Mouse (Mus musculus): ENCODE data around the gene Ube2g1. TPM values are rescaled to one million over a fixed set of nuclear protein-coding genes. Genes with fewer than 3 reads are reported as not detected.
A peak's percentile ranks its signal among the peaks of the same experiment; 100 is the strongest.

Ube2g1 gene
- 48.5 and 52.2 TPM in 2 replicates for polyA plus RNA-seq (2012; rRNA removed)

DNA sequence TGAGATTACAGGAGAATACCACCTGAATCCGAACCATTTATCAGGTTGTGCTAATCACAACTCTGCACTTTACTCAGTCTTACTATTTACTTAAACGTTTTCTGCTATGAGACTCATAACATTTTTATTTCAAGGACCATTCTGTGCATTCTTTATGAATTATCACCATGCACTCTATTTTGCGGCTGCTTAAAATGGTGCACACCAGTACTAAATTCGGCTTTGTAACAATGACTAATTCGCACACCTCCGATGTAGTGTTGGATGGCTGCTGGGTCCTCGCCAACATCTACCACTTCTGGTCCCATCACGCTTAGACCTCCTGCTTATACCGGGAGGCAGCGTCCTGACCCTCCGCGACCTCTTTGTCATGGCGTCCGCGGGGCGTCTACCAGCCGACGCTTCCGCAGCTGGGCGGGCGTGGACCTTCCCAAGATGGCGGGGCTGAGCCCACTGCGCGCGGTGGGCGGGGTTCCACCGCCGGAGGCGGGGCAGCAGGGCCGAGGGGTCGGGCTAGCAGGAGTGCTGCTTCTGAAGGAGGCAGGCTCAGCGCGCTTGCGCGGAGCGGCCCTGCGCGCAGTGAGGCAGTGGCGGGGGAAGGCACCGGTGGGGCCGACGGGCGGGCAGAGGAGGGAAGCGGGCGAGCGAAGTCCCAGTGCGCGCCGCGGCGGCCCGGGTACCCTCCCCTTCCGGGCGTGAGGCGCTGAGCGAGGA lies at the start of gene Ube2g1:
TSS of gene Ube2g1 (plus strand) at position 590 of the 714 bp plus-strand sequence.
- TF ChIP-seq CTCF (IDR thresholded peaks at IDR 0.05; ENCODE audit: borderline replicate concordance, extremely low read depth, insufficient read depth, insufficient read length) (no peak), POLR2A (IDR thresholded peaks at IDR 0.05; ENCODE audit: borderline replicate concordance, extremely low read depth, insufficient read depth, insufficient read length, poor library complexity, severe bottlenecking) (peak; percentile 98)
- peak; percentile 99 for DNase-seq (ENCODE audit: low read depth)

DNA sequence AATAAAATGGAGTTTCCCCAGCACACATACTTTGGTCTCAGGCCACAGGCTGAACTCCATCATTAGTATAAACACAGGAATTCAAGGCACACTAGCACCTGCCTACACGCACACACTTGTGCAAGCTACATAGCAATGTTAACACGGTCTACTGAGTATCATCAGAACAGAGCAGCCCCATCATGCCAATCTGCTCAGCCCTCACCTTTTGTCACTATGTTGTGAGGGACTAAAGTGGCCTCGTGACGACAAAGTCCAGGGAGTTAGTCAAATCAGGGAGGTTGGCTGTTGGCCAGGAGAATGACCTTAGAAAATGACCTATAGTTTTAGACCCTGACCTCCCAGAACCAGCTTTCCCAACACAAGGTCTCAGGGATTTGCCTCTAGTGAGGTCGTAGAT lies 48.9 kb upstream of the Ube2g1 start:
- DNase-seq (ENCODE audit: low read depth), result no peak
- no peak for TF ChIP-seq POLR2A (IDR thresholded peaks at IDR 0.05; ENCODE audit: borderline replicate concordance, extremely low read depth, insufficient read depth, insufficient read length, poor library complexity, severe bottlenecking)
- TF ChIP-seq CTCF (IDR thresholded peaks at IDR 0.05; ENCODE audit: borderline replicate concordance, extremely low read depth, insufficient read depth, insufficient read length), result no peak

DNA sequence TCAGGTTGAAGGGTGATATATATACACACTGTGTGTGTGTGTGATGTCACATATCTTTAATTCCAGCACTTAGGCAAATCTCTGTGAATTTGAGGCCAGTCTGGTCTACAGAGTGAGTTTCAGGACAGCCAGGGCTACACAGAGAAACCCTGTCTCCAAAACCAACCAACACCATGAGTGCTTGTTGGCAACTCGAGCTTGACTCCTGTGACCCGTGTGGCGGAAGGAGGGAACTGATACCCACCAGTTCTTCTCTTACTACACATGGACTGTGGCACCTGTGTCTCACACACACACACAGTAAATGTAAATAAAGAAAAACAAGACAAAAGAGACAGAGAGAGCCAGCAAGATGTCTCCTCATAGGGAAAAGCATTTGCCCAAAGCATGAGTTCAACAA lies 46.4 kb upstream of the Ube2g1 start:
- TF ChIP-seq CTCF (IDR thresholded peaks at IDR 0.05; ENCODE audit: borderline replicate concordance, extremely low read depth, insufficient read depth, insufficient read length), result no peak
- TF ChIP-seq POLR2A (IDR thresholded peaks at IDR 0.05; ENCODE audit: borderline replicate concordance, extremely low read depth, insufficient read depth, insufficient read length, poor library complexity, severe bottlenecking), result no peak
- no peak for DNase-seq (ENCODE audit: low read depth)

DNA sequence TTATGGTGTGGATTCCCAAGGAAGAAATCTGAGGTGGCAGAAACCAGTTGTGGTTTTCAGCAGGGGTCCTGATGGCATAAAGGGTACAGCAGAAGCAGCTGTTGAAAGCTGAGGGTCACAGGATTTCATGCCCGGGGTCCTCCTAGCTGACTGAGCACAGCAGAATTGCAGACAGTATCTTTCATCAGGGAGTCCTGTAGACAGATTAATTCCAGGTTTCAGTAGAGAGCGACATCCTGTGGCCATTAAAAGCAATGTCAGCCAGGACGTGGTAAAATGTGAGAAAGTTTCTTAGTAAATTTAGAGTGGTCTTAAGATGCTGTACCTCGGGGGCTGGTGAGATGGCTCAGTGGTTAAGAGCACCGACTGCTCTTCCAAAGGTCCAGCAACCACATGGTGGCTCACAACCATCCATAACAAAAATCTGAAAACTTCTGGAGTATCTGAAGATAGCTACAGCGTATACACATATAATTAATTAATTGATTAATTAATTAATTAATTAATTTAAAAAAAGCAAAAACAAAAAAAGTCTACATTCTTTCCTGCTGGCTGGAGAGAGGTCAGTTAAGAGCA lies 42.8 kb upstream of the Ube2g1 start:
- DNase-seq (ENCODE audit: low read depth), result peak; percentile 85
- TF ChIP-seq CTCF (IDR thresholded peaks at IDR 0.05; ENCODE audit: borderline replicate concordance, extremely low read depth, insufficient read depth, insufficient read length), result peak; percentile 69; the same call in 1 of the 2 replicates
- TF ChIP-seq POLR2A (IDR thresholded peaks at IDR 0.05; ENCODE audit: borderline replicate concordance, extremely low read depth, insufficient read depth, insufficient read length, poor library complexity, severe bottlenecking), result no peak

DNA sequence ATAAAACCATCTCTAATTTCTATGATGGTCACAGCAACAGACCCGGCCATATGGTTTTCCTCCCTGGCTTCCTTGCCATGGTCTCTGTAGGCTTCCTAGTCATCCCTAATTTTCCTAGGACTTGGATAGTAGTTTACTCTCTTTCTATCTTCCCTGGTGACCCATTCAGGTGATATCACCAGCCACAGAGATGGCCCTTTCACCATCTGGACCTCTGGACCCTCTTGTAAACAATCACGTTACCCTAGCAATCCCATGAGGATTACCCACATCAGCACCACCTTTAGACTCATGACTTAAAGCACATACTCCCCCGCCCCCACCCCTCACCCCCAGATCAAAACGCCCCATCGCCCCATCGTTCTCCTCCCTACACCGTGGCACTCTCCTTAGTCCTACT lies 40.8 kb upstream of the Ube2g1 start:
- DNase-seq (ENCODE audit: low read depth), result no peak
- TF ChIP-seq POLR2A (IDR thresholded peaks at IDR 0.05; ENCODE audit: borderline replicate concordance, extremely low read depth, insufficient read depth, insufficient read length, poor library complexity, severe bottlenecking) (no peak), CTCF (IDR thresholded peaks at IDR 0.05; ENCODE audit: borderline replicate concordance, extremely low read depth, insufficient read depth, insufficient read length) (no peak)

DNA sequence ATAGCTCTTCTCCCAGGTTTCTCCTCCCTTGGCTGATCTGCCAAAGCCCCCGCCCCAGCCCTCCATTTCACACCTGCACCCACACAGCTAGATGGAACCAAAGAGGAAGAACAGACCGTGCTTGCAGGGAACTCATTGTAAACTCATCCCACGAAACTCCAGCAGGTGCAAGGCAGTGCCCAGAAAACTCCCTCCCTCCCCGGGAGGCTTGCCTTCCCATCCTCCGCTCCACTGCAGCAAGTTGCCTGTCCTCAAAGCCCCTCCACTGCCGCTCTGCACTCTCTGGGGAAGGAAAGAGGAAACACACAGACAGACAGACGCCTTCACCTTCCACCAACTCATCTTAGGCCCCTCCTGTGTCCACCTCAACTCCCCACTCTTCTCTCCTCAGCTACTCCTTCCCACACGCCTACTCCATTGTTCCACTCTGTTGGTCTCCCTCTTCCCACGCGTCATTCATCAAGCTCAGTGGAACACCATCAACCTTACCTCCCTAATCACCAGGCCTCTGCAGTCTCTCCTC lies 40.2 kb upstream of the Ube2g1 start:
- no peak for DNase-seq (ENCODE audit: low read depth)
- no peak for TF ChIP-seq POLR2A (IDR thresholded peaks at IDR 0.05; ENCODE audit: borderline replicate concordance, extremely low read depth, insufficient read depth, insufficient read length, poor library complexity, severe bottlenecking)
- no peak for TF ChIP-seq CTCF (IDR thresholded peaks at IDR 0.05; ENCODE audit: borderline replicate concordance, extremely low read depth, insufficient read depth, insufficient read length)

DNA sequence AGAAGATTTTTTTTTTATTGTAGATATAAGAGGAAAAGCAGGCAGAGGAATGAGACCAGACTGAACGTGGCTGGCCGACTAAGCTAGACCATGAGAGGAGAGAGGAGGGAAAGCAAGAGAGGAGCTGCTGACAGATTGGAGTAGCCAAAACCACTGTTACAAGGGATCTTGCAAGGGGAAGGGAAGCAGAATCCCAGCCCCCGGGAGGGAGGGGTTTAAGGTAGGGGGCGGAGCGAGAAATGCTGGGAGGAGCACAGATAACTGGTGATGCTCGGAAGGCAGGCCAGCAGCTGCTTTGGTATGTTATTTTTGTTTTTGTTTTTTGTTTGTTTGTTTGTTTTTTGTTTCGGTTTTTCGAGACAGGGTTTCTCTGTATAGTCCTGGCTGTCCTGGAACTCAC lies 38.0 kb upstream of the Ube2g1 start:
- no peak for TF ChIP-seq CTCF (IDR thresholded peaks at IDR 0.05; ENCODE audit: borderline replicate concordance, extremely low read depth, insufficient read depth, insufficient read length)
- no peak for TF ChIP-seq POLR2A (IDR thresholded peaks at IDR 0.05; ENCODE audit: borderline replicate concordance, extremely low read depth, insufficient read depth, insufficient read length, poor library complexity, severe bottlenecking)
- DNase-seq (ENCODE audit: low read depth), result no peak

DNA sequence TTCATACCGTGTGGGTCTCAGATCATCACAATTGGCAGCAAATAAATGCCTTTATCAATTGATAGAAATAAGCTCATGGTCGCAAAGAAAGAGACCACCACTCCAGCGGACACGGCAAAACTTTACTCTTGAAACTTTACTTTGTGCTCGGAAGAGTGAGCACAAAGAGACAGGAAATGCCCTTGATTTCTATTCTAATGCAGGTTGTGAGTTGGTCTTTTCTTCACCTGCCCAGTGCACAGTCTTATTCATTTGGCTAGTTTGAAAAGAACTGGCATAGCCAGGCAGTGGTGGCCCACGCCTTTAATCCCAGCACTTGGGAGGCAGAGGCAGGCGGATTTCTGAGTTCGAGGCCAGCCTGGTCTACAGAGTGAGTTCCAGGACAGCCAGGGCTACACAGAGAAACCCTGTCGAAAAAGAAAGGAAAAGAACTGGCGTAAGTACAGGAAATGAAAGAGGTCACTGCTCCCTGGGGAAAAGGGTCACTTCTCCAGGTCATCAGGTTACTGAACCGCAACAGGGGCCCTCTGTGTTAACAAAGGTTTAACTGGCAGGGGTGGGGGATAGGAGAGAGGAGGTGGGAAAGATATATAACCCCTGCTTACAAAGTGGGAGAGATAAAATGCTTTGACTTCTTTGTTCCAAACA lies 37.3 kb upstream of the Ube2g1 start:
- no peak for DNase-seq (ENCODE audit: low read depth)
- TF ChIP-seq CTCF (IDR thresholded peaks at IDR 0.05; ENCODE audit: borderline replicate concordance, extremely low read depth, insufficient read depth, insufficient read length), result no peak
- TF ChIP-seq POLR2A (IDR thresholded peaks at IDR 0.05; ENCODE audit: borderline replicate concordance, extremely low read depth, insufficient read depth, insufficient read length, poor library complexity, severe bottlenecking), result no peak

DNA sequence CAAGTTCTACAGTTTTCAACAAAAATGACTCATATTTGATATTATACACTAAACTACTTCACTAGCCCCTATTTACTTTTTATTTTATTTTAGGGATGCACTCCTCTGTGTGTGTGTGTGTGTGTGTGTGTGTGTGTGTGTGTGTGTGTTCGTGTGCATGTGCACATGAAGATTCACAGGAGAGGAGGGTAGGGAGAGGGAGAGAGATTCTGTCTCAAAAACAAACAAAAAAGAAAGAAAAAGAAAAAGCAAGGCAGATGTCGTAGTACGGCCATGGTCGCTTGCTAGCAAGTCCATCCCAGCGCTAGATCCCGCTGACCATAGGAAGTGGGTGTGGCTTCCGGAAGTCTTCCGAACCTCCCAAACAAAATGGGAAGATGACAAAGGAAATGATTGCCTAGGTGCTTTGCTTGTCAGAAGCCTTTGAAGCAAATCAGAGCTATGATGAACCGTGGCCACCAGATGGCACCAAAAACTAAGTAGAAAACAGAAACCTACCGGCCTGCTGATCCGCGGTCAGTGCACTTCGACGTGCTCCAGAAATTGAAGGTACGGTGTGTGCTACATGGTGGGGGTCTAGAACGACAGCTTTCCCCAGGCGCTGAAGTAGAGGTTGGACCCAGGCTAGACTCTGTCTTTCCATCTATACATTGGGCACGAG lies 36.6 kb upstream of the Ube2g1 start:
- TF ChIP-seq CTCF (IDR thresholded peaks at IDR 0.05; ENCODE audit: borderline replicate concordance, extremely low read depth, insufficient read depth, insufficient read length) (peak; percentile 80), POLR2A (IDR thresholded peaks at IDR 0.05; ENCODE audit: borderline replicate concordance, extremely low read depth, insufficient read depth, insufficient read length, poor library complexity, severe bottlenecking) (no peak)
- peak; percentile 96 for DNase-seq (ENCODE audit: low read depth)

DNA sequence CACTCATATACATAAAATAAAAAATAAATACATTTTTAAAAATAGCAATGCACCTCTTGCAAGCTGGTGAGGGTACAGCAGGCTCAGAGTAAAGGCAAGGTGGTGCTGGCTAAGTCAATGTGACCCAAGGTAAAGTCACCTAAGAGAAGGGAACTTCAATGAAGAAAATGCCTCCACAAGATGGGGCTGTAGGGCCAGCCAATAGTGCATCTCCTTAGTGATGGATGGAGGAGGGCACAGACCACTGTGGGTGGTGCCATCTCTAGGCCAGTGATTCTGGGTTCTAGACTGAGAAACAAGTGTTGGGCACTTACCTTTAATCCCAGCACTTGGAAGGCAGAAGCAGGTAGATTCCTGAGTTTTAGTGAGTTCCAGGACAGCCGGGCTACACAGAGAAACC lies 33.3 kb upstream of the Ube2g1 start:
- peak; percentile 47; the same call in 1 of the 2 replicates for TF ChIP-seq CTCF (IDR thresholded peaks at IDR 0.05; ENCODE audit: borderline replicate concordance, extremely low read depth, insufficient read depth, insufficient read length)
- TF ChIP-seq POLR2A (IDR thresholded peaks at IDR 0.05; ENCODE audit: borderline replicate concordance, extremely low read depth, insufficient read depth, insufficient read length, poor library complexity, severe bottlenecking), result no peak
- peak; percentile 41 for DNase-seq (ENCODE audit: low read depth)

DNA sequence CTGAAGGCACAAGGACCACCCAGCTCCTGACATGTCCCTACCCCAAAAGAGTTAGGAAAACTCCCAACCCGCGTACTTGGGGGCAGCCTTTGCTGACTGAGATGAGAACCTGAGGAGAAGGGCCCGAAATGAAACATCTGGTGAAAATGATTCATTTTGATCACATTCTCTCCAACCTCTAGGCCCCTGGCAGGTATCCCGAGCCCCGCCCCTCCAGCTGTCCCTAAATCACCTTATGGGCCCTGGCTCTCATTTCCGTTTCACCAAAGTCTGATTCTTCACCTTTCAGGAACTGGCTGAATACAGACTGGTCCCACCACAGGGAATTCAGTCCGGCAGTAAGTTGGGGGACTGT lies 31.0 kb upstream of the Ube2g1 start:
- no peak for DNase-seq (ENCODE audit: low read depth)

More for the DNA sequence above, 31.0 kb upstream of the Ube2g1 start:
- TF ChIP-seq CTCF (IDR thresholded peaks at IDR 0.05; ENCODE audit: borderline replicate concordance, extremely low read depth, insufficient read depth, insufficient read length) (no peak), POLR2A (IDR thresholded peaks at IDR 0.05; ENCODE audit: borderline replicate concordance, extremely low read depth, insufficient read depth, insufficient read length, poor library complexity, severe bottlenecking) (no peak)
